Mouse (Mus musculus): Measurements from ENCODE around the gene Bco1.

DNA sequence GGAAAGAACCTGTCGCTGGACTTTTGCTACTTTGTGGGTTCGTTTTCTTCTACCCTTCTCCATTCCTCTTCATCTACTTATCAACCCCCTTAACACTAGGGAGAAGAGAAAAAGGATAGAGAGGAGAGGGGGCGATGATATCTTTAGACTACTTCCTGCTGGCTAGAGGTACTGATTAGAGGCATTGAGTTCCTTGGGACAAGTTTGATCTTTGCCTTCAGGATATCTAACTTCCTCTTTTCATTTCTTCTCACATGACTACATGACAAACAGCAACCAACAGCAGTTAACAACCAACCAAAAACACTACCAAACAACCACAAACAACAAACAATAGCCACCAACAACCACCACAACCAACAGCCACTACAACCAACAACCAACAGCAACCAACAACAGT lies 38.0 kb downstream of the Bco1 start:
- no peak for TF ChIP-seq CTCF (IDR thresholded peaks at IDR 0.05)
- no peak for TF ChIP-seq EP300 (IDR thresholded peaks at IDR 0.05; ENCODE audit: insufficient read depth, low read depth, low read length)

Measured in heart, adult 2 months (tissue).